Mouse (Mus musculus) liver, embryonic 14.5 days (tissue): ENCODE measurements around the gene Errfi1. TPM values are rescaled to one million over a fixed set of nuclear protein-coding genes. Genes with fewer than 3 reads are reported as not detected.

ENCODE experiments used
- ATAC-seq: fragments of 200-750 bp; cut with Nextera tagmentation; 2 replicates; pipeline ENCODE4 v1.8.0; 2017; ENCODE audit warnings: moderate number of reproducible peaks, mild to moderate bottlenecking, moderate library complexity; ENCODE audit not compliant: insufficient read depth
- DNase-seq, 3 experiments: peaks; one replicate each; pipeline ENCODE4 v3.0.0-alpha.2; 2012 to 2013; ENCODE audit warnings: low read depth in 3 of 3, low spot score in 3 of 3
- H3K27ac ChIP-seq: fragments of 300-500 bp; sonication (generic); 2 replicates; pipeline ENCODE4 v1.5.1; 2014; ENCODE audit warnings: moderate library complexity, mild to moderate bottlenecking, control low read depth, inconsistent platforms
- H3K27me3 ChIP-seq: fragments of 300-500 bp; sonication (generic); 2 replicates; pipeline ENCODE4 v1.6.1; 2014; ENCODE audit warnings: mild to moderate bottlenecking, low read length, moderate library complexity; ENCODE audit not compliant: control insufficient read depth, insufficient read depth
- H3K36me3 ChIP-seq: fragments of 300-500 bp; sonication (generic); replicated peaks from 2 replicates; pipeline ENCODE4 v1.6.1; 2014; ENCODE audit warnings: low read depth; ENCODE audit not compliant: control insufficient read depth, insufficient read depth
- H3K4me1 ChIP-seq, 2 experiments: fragments of 200-500 bp in 1 of 2; fragments of 300-500 bp in 1 of 2; sonication (generic) in 1 of 2; replicated peaks; 2 replicates each; pipeline ENCODE4 v1.6.1; 2012 to 2014; ENCODE audit warnings: antibody characterized with exemption in 1 of 2, inconsistent platforms in 1 of 2, low read length in 1 of 2; ENCODE audit not compliant: control insufficient read depth in 2 of 2, insufficient read depth in 2 of 2
- H3K4me2 ChIP-seq: fragments of 300-500 bp; sonication (generic); 2 replicates; pipeline ENCODE4 v1.6.1; 2014; ENCODE audit warnings: low read depth, mild to moderate bottlenecking, control low read depth, moderate library complexity
- H3K4me3 ChIP-seq, 2 experiments: fragments of 200-500 bp in 1 of 2; fragments of 300-500 bp in 1 of 2; sonication (generic) in 1 of 2; 2 replicates each; pipeline ENCODE4 v1.5.1; 2012 to 2014; ENCODE audit warnings: low read depth in 2 of 2, low read length in 2 of 2, mild to moderate bottlenecking in 2 of 2, control low read depth in 1 of 2, inconsistent platforms in 1 of 2, moderate library complexity in 1 of 2; ENCODE audit not compliant: insufficient read depth in 1 of 2
- H3K9ac ChIP-seq: fragments of 300-500 bp; sonication (generic); replicated peaks from 2 replicates; pipeline ENCODE4 v1.6.1; 2014; ENCODE audit warnings: mild to moderate bottlenecking, control low read depth, moderate library complexity
- H3K9me3 ChIP-seq: fragments of 300-500 bp; sonication (generic); 2 replicates; pipeline ENCODE4 v1.6.1; 2016; ENCODE audit warnings: low read length, mixed read lengths; ENCODE audit not compliant: control insufficient read depth
- CTCF ChIP-seq: IDR thresholded peaks from 2 replicates; pipeline ENCODE4 v1.5.1; 2016; ENCODE audit warnings: antibody characterized with exemption, low read depth, control low read depth
- EP300 ChIP-seq: IDR thresholded peaks from 2 replicates; pipeline ENCODE4 v1.6.1; 2016; ENCODE audit warnings: antibody characterized with exemption, low read depth
- WGBS: fragments of 180-500 bp; shearing (Covaris S2); extraction: QIAGEN DNeasy Blood & Tissue Kit; methylation state at CpG from one replicate; pipeline ENCODE4 v1.1.7; 2014; ENCODE audit not compliant: insufficient replicate concordance; 5-methylcytosine and 5-hydroxymethylcytosine counted together
- polyA plus RNA-seq, 2 experiments: library from polyadenylated mRNA; depleted of rRNA in 1 of 2; stranded (reverse) in 1 of 2; unstranded in 1 of 2; fragments of >200 nt; fragmentation: Nextera tagmentation in 1 of 2; extraction: Ambion mirVana in 1 of 2; gene quantifications; 2 replicates each; pipeline versions ENCODE4 v1.2.1 to v1.2.3; 2012 to 2014

Gene Errfi1
- polyA plus RNA-seq, 2 experiments, result 12.6 to 26.1 TPM

DNA sequence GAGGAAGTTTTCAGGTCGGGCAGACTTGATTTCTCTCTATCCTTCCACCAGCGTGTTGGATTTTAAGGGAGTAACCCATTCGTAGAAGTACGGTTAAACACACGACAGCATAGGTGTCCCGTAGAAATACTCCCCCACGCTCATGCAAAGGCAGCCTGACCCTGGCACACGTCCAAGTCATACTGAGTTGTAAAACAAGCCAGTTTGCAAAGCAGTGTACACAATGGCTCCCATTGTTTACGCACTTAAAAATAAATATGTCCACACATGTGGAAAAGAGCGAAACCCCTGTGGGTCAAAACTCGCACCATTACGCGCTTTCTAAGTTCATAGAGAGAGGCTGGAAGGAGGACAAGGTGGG, 36.2 kb downstream of the Errfi1 start:
- ATAC-seq (no peak), DNase-seq (no peak)
- no peaks in the 10 kb centered on the region for H3K9me3 ChIP-seq
- H3K9ac ChIP-seq, result no peak overlapping the region
- peak overlapping the region; percentile 22; the same call in 1 of the 2 replicates for H3K4me2 ChIP-seq
- H3K36me3 ChIP-seq, result no peaks in the 10 kb centered on the region
- 66% methylated on average over 13 of the region's 13 CpGs for WGBS
- H3K27ac ChIP-seq, result no peak overlapping the region
- no peak overlapping the region for H3K4me3 ChIP-seq
- H3K4me1 ChIP-seq, result peaks cover 0 to 2% of the 10 kb centered on the region in 2 experiments; a peak in 2 of 4 replicates
- no peak for TF ChIP-seq EP300
- no peak for TF ChIP-seq CTCF
- no peaks in the 10 kb centered on the region for H3K27me3 ChIP-seq

DNA sequence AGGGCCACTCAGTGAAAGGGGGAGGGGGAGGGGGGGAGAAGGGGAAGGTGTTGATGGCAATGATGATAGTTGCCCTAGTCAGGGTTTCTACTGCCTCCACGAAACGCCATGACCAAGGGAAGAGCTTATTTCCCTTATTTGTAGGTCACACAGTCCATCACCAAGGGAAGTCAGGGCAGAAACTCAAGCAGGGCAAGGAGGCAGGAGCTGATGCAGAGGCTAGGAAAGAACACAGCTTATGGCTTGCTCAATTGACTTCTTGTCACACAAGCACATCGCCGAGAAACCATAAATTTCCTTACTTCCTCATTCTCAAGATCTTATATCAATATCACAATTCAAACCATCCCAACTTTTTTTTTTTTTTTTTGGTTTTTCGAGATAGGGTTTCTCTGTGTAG, 37.6 kb downstream of the Errfi1 start:
- Histone ChIP-seq H3K4me3 (no peak overlapping the region), H3K27me3 (no peaks in the 10 kb centered on the region), H3K9ac (no peak overlapping the region), H3K9me3 (no peaks in the 10 kb centered on the region), H3K4me1 (peaks cover 0 to 2% of the 10 kb centered on the region in 2 experiments; a peak in 2 of 4 replicates), H3K27ac (no peak overlapping the region), H3K4me2 (no peak overlapping the region), H3K36me3 (no peaks in the 10 kb centered on the region)
- TF ChIP-seq CTCF (no peak), EP300 (no peak)
- WGBS, result 31% methylated on average over 5 of the region's 5 CpGs
- DNase-seq (no peak), ATAC-seq (no peak)

DNA sequence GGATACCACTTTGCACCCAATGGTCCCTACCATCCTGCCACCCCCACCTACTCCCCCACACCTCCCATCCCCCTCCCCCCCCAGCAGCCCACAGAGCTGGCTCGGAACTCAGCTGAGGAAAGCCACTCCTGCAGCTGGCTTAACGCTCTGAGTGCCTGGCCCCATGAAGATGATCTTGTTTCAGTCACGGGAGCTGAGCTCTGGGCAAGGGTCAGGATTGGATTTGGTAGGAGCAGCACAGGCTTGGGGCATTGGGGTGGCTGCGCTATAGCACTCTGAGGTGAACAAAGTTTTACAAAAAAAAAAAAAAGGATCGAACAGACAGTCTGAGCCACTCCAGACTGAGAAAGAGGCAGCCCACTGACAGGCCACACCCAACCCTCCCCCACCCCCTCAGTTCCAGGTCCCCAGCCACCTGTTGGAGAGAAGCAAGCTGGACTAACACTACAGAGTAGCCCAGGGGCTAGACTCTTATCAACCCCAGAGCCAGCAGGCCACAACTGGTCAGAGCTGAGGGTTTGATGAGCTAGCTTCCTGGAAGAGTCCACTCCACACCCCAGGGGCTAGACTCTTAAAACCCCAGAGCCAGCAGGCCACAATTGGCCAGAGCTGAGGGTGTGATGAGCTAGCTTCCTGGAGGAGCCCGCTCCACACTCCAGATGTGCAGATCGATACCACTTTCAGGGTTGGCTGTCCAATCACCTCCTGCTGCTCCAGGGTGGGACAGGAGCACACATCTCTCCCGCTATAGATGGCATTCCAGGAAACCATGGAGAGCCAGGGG, 41.2 kb downstream of the Errfi1 start:
- DNase-seq (no peak), ATAC-seq (no peak)
- Histone ChIP-seq H3K27ac (no peak overlapping the region), H3K9me3 (no peaks in the 10 kb centered on the region), H3K4me2 (no peak overlapping the region), H3K36me3 (peaks cover 9% of the 10 kb centered on the region; the same call in 1 of the 2 replicates), H3K27me3 (no peaks in the 10 kb centered on the region), H3K9ac (no peak overlapping the region), H3K4me1 (no peaks in the 10 kb centered on the region; a peak in 1 of 4 replicates), H3K4me3 (no peak overlapping the region)
- TF ChIP-seq CTCF (no peak), EP300 (no peak)
- WGBS, result 49% methylated on average over 8 of the region's 8 CpGs

DNA sequence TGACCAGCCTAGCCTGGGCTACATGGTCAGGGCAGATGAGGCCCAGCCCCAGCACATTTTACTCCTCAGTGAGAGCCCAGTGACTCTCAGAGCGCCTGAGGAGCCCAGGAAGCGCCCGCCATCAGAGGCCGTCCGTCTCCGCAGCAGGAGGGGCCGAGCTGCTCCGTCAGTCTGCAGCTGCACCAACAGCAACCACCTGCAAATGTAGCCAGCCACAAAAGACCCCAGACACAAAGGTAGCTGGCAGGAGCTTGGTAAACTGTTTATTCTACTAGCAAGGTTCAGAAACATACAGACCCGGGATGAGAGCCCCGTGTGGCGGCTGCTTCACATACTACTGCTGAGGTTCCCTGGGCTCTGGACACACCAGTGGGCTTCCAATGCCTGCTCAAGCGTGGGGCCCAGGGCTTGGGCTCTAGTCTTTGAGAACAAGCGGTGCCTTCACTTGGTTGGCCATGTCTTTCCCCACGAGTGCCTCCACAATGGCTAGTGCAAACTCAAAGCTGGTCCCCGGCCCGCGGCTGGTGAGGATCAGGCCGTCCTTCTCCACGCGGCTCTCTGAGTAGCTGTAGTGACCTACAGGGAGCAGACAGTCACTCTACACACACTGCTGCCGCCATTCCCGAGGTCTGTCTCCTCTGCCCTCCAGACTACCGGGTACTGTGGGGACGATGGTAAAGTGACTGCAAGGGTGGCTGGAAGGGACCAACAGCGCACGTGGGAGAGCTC, 43.3 kb downstream of the Errfi1 start:
- 85% methylated on average over 26 of the region's 26 CpGs for WGBS
- Histone ChIP-seq H3K4me3 (no peak overlapping the region), H3K4me2 (no peak overlapping the region), H3K4me1 (no peaks in the 10 kb centered on the region), H3K9me3 (no peaks in the 10 kb centered on the region), H3K9ac (no peak overlapping the region), H3K27me3 (no peaks in the 10 kb centered on the region), H3K36me3 (peaks cover 14% of the 10 kb centered on the region; the same call in 1 of the 2 replicates), H3K27ac (no peak overlapping the region)
- ATAC-seq (no peak), DNase-seq (no peak)
- TF ChIP-seq EP300 (no peak), CTCF (no peak)

DNA sequence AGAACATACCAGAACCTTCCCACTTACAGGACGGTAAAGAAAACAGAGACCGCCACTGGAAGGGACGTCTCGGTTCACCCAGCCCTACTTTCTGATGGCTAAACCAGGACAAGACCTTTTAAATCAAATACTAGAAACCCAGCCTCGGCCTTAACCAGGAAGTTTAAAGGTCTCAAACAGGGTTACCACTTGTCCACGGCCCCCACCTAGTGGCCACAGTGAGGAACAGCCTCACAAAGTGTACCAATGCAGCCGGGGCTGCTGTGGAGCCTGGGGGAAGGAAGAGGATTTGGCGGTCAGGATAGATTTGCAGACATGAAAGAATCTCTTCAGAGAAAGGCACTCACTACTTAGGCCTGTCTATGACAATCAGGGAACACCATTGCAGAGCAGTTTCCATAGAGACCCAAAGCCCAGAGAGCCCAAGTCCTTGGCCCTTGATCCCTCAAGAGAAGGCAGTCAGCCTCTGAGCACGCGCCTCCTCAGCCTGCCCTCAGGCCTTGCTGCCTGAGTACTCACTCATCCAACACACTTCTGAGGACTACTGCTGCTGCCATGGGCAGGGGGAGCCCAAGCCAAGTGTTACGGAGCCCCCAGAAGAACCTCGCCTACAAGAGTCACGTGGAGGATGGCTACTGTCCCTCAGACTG, 45.1 kb downstream of the Errfi1 start:
- Histone ChIP-seq H3K9ac (no peak overlapping the region), H3K36me3 (peaks cover 19% of the 10 kb centered on the region), H3K4me3 (no peak overlapping the region), H3K27me3 (no peaks in the 10 kb centered on the region), H3K4me2 (no peak overlapping the region), H3K4me1 (no peaks in the 10 kb centered on the region), H3K27ac (no peak overlapping the region), H3K9me3 (no peaks in the 10 kb centered on the region)
- ATAC-seq (0 out of 2 replicates have a peak, but pooled peaks have one; percentile 40), DNase-seq (peak in 1 of 3 experiments; percentile 55)
- 55% methylated on average over 13 of the region's 13 CpGs for WGBS
- TF ChIP-seq EP300 (no peak), CTCF (peak; percentile 92)
